Mouse (Mus musculus): Measurements from ENCODE around the gene Tmem25.

The Tmem25 gene

GRCm38 (mm10) chr9:44799102-44799957 is at the start of gene Tmem25:
Gene Tmem25 (minus strand): TSS chr9:44799307.
- peak; percentile 87 for DNase-seq (ENCODE audit: extremely low spot score, low spot score)

DNA sequence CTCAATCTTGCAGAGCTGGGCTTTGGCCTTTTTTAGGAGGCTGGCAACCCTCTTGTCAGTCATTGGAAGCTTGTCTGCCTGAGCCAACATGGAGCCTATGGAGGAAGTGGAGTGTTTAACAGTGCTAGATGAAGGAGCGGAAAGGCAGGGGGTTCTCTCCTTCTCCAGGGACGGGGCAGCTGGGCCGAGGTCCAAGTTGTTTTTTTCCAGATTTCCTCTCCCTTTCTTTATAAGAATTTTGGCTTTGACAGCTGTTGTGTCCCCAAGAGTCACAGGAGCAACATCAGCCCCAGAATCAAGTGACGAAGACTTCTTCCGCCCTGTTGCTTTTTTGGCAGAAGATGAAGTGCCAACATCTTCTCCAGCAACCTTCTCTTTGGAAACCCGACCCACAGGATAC is 48.3 kb upstream of the Tmem25 start:
- no peak for DNase-seq (ENCODE audit: extremely low spot score, low spot score)

GRCm38 (mm10) chr9:44841241-44841640 is 42.1 kb upstream of the Tmem25 start:
- no peak for DNase-seq (ENCODE audit: extremely low spot score, low spot score)

DNA sequence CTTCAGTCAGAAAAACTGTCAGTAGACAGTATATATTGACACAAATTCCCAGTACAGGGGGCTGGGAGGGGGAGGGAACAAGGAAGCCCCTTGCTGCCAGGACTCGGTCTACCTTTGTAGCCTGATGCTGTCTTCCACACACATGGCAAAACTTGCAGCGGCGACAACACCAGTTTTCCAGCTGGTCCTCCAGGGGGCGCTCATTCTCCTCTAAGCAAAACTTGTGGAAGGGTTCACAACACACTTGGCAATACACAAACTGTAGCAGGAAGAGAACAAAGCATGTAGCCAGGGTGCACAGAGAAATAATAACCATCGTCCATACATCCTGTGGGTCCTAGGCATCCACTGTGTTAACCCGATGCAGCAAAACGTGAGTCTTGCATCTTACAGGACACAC is 37.3 kb upstream of the Tmem25 start:
- DNase-seq (ENCODE audit: extremely low spot score, low spot score): peak; percentile 72

- no peak for DNase-seq (ENCODE audit: extremely low spot score, low spot score)
Measured at GRCm38 (mm10) chr9:44832356-44832755, 33.2 kb upstream of the Tmem25 start.

DNA sequence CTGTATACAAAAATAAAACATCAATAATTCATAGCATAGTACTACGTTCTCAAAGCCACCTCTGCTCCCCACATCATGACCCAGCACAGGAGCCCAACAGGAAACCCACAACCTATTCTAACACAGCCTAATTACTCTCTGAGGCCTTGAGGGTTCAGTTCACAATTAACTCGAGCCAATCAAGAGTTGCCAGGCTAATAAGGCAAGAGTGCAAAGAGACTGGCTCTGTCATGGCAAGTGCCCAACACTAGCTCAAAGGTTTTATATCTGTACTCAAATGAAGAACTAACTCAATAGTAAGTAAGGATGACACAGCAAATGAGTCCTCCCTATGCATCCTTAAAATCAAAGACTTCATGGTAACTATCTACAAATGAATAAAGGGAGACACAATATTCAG is 31.4 kb upstream of the Tmem25 start:
- no peak for DNase-seq (ENCODE audit: extremely low spot score, low spot score)

DNA sequence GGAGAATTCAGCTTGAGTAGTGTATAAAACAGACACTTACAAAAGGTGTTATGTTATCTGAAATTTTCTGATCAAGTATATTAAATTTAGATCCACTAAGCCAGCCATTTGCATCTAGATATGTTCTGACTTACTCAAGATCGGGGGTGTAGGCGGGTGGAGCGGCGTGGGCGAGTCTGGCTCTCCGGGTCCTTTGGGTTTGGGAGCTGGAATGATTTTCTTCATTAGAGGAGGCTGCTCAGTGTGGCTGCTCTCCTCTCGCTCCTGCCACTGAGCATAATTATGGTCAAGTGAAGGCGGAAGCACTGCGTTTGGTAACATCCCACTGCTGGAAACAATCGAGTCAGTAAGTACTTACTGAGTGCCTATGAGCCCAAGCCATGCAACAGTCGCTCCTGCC is 29.8 kb upstream of the Tmem25 start:
- no peak for DNase-seq (ENCODE audit: extremely low spot score, low spot score)

DNA sequence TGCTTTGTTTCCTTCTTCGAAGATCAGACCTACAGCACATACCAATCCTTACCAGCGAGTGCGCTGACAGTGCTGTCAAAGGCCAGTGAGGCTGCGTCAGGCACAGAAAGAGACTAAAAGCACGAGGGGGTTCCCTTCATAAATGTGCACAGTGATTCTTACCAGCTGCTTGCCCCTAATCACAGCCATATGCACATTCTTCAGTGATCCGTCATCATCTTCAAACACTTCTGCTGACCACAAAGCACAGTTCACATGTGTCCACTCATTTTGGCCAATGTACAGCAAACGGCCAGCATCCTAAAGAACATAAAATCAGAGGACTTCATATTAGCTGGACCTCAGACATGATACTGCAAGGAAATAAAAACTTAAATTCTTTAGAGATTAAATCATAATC is 27.6 kb upstream of the Tmem25 start:
- no peak for DNase-seq (ENCODE audit: extremely low spot score, low spot score)

DNA sequence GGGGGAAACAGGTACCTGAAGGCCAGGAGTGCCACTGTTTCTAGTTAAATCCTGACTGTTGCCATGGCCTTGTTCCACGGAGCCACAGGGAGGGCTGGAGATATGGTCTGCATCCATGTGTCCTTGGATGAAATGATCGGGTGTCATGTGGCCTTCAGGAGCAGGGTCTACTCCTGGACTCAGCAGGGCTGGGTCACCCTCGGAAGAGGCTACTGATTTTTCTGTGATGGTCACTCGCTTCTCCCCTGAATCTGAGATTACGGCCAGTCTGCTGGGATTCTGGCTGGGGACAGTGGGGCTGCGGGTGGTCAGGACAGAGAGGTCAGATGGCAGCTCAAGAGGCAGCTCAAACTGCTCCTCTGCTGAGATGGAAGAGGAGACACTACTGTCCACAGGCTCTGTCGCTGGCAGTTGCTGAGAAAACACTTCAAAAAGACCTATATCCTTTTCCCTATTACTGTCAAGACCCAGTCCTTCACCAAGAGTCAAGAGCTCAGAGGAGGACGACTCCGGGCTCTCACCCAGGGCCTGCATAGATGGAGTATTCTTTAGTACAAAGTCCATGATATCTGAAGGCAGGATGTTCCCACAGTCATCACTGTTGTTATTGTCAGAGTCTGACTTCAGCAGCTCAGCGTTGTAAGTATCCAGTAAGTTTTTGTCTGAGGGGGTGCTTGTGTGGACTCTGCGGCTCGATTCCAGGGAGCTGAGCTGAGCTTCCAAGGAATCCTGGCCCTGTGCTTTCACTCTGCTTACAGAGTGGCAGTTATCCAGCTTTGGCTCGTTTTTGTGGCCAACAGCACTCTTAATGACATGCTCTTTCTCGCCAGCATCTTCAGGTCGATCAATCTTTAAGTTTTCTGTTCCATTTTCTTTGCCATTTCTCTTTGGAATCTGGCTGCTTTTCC is 21.1 kb upstream of the Tmem25 start:
- DNase-seq (ENCODE audit: extremely low spot score, low spot score): no peak

GRCm38 (mm10) chr9:44817522-44817921 is 18.4 kb upstream of the Tmem25 start:
- no peak for DNase-seq (ENCODE audit: extremely low spot score, low spot score)

DNA sequence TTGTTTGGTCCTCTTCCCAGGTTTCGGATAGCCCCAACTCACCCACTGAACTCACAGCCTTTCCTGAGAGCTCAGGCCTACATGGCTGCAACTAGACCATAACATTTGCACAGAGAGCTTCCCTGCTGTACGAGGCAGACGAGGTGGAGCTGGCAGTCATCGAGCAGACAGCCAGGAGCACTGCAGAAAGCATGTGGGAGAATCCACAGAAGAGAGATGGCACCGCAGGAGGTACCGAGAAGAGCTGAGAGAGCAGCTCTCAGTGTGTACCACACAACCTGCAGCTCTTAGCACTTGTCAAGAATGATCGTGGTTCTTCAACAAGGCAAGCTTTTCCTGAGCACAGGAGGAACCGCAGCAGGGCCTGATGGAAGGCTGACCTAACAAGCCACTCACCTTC is 15.1 kb upstream of the Tmem25 start:
- DNase-seq (ENCODE audit: extremely low spot score, low spot score): no peak

- DNase-seq (ENCODE audit: extremely low spot score, low spot score): no peak
Measured at GRCm38 (mm10) chr9:44810316-44810715, 11.2 kb upstream of the Tmem25 start.

DNA sequence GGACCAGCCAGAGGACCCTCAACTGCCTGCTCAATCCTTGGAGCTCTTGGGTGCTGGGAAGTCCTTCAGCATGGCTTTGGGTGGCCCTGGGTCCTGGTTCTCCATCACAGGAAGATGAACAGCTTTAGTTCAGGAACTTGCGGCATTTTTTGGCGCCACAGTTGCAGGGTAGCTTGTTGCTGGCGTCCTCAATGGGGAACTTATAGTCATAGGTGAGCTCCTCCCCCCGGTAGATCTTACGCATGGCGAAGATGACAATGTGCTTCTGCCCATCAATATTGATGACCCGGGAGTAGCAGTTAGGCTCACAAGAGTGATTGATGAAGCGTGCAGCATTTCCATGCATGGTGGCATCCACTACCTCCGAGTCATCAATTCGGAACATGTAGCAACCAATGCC is 8.7 kb upstream of the Tmem25 start:
- DNase-seq (ENCODE audit: extremely low spot score, low spot score): no peak

DNA sequence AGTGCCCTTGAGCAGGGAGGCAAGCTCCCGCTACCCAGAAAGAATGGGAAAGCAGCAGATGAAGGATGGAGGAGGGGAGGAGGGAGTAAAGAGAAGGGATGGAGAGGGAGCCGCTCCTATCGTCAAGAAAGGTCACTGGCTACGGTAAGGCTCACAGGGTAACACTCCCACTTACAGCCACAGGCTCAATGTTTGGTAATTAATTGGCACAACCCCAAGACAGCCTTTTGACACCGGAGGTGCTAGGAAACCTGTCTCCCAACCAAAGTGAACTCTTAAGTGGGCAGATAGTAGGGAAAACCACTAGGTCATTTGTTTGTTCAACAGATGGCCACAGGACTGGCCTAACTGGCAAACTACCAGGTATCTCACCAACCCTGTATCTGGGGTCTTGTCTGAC is 8.0 kb upstream of the Tmem25 start:
- DNase-seq (ENCODE audit: extremely low spot score, low spot score): no peak

- DNase-seq (ENCODE audit: extremely low spot score, low spot score): no peak
Measured at GRCm38 (mm10) chr9:44805536-44805935, 6.4 kb upstream of the Tmem25 start.

DNA sequence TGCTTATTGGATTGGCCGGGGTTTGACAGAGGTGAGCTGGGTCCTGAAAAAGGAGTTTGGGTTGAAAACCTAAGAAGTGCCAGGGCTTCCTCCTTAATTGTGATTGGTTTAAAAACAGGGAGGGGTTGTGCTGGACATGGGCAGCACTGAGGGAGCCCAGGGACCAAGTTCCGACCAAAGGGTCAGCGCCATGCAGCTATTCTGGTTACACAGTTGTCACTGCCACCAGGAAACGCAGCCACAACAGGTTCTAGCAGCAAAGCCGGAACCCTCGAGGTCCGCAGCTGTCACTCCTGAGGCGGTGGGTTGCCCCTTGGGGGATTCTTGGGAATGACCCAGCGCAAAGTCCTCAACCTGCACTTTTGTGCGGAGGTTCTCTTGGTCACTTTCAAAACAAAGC is 5.6 kb upstream of the Tmem25 start:
- no peak for DNase-seq (ENCODE audit: extremely low spot score, low spot score)

GRCm38 (mm10) chr9:44802808-44803450 is 3.8 kb upstream of the Tmem25 start, which contains the start of gene Ttc36:
Gene Ttc36 (minus strand): TSS chr9:44803072.
- no peak for DNase-seq (ENCODE audit: extremely low spot score, low spot score)

GRCm38 (mm10) chr9:44801669-44802068 is 2.6 kb upstream of the Tmem25 start:
- DNase-seq (ENCODE audit: extremely low spot score, low spot score): no peak

DNA sequence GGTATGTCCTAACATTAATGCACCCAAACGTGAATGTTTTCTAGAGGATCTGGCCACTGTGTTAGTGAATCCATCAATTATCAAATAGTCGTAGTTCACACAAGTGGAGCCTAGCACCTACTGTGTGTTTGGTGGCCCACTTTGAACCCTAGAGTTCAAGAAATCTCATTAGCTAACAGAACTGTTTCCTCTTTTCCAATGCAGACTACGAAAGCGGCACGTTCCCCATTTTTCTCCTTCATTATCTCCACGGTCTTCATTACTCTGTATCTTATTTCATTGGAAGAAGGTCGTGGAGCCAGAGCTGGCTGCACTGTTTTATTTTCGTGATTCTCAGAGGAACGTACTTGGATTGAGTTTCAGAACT is 834 bp upstream of the Tmem25 start:
- no peak for DNase-seq (ENCODE audit: extremely low spot score, low spot score)

- no peak for DNase-seq (ENCODE audit: extremely low spot score, low spot score)
Measured at GRCm38 (mm10) chr9:44798298-44798697, 809 bp downstream of the Tmem25 start.

- no peak for DNase-seq (ENCODE audit: extremely low spot score, low spot score)
Measured at GRCm38 (mm10) chr9:44792842-44793241, 6.3 kb downstream of the Tmem25 start.
